Mouse (Mus musculus): Measurements from ENCODE around the gene Elf2. TPM values are rescaled to one million over a fixed set of nuclear protein-coding genes. Genes with fewer than 3 reads are reported as not detected.
A peak's percentile ranks its signal among the peaks of the same experiment; 100 is the strongest.

Elf2 gene
- polyA plus RNA-seq, 1 experiment: 18.2 TPM

GRCm38 (mm10) chr3:51371826-51372225 is 31.4 kb upstream of the Elf2 start:
- Histone ChIP-seq H3K36me3 (ENCODE audit: control insufficient read depth, insufficient read depth) (no peaks in the 10 kb centered on the region), H3K4me2 (ENCODE audit: low read depth) (no peak overlapping the region), H3K27me3 (ENCODE audit: control insufficient read depth, insufficient read depth, insufficient read length) (no peaks in the 10 kb centered on the region), H3K79me2 (ENCODE audit: control insufficient read depth, insufficient read depth) (no peaks in the 10 kb centered on the region), H3ac (ENCODE audit: control insufficient read depth, insufficient read length) (no peak overlapping the region), H3K4me3 (no peak overlapping the region)
- TF ChIP-seq POLR2A (IDR thresholded peaks at IDR 0.05; ENCODE audit: insufficient read length, low read depth) (no peak), MAX (IDR thresholded peaks at IDR 0.05; ENCODE audit: low read depth) (no peak), E2F4 (IDR thresholded peaks at IDR 0.05; ENCODE audit: insufficient read depth) (no peak), TCF3 (IDR thresholded peaks at IDR 0.05; ENCODE audit: insufficient read length, low read depth) (no peak), MYOG (IDR thresholded peaks at IDR 0.05; ENCODE audit: control insufficient read depth in 1 of 3, insufficient read depth in 1 of 3, insufficient read length in 2 of 3, low read depth in 2 of 3) (no peak), CEBPB (IDR thresholded peaks at IDR 0.05; ENCODE audit: insufficient read depth, poor library complexity, severe bottlenecking) (no peak), USF1 (IDR thresholded peaks at IDR 0.05; ENCODE audit: low read depth) (no peak), SRF (IDR thresholded peaks at IDR 0.05; ENCODE audit: control insufficient read depth, insufficient read length, low read depth) (no peak), MYOD1 (IDR thresholded peaks at IDR 0.05; ENCODE audit: control insufficient read depth in 1 of 3, insufficient read length in 2 of 3, low read depth in 2 of 3) (no peak), POLR2AphosphoS2 (IDR thresholded peaks at IDR 0.05; ENCODE audit: insufficient read length, low read depth) (no peak), TCF12 (IDR thresholded peaks at IDR 0.05; ENCODE audit: insufficient read depth, poor library complexity, severe bottlenecking) (no peak), REST (IDR thresholded peaks at IDR 0.05; ENCODE audit: insufficient read depth, insufficient read length) (no peak)

GRCm38 (mm10) chr3:51368011-51368410 is 27.5 kb upstream of the Elf2 start:
- H3K27me3 ChIP-seq (ENCODE audit: control insufficient read depth, insufficient read depth, insufficient read length): no peaks in the 10 kb centered on the region
- no peak overlapping the region for H3K4me3 ChIP-seq
- no peaks in the 10 kb centered on the region for H3K36me3 ChIP-seq (ENCODE audit: control insufficient read depth, insufficient read depth)
- no peaks in the 10 kb centered on the region for H3K79me2 ChIP-seq (ENCODE audit: control insufficient read depth, insufficient read depth)
- TF ChIP-seq REST (IDR thresholded peaks at IDR 0.05; ENCODE audit: insufficient read depth, insufficient read length) (no peak), TCF3 (IDR thresholded peaks at IDR 0.05; ENCODE audit: insufficient read length, low read depth) (no peak), TCF12 (IDR thresholded peaks at IDR 0.05; ENCODE audit: insufficient read depth, poor library complexity, severe bottlenecking) (no peak), MYOD1 (IDR thresholded peaks at IDR 0.05; ENCODE audit: control insufficient read depth in 1 of 3, insufficient read length in 2 of 3, low read depth in 2 of 3) (no peak), MAX (IDR thresholded peaks at IDR 0.05; ENCODE audit: low read depth) (no peak), USF1 (IDR thresholded peaks at IDR 0.05; ENCODE audit: low read depth) (no peak), SRF (IDR thresholded peaks at IDR 0.05; ENCODE audit: control insufficient read depth, insufficient read length, low read depth) (no peak), POLR2AphosphoS2 (IDR thresholded peaks at IDR 0.05; ENCODE audit: insufficient read length, low read depth) (no peak), MYOG (IDR thresholded peaks at IDR 0.05; ENCODE audit: control insufficient read depth in 1 of 3, insufficient read depth in 1 of 3, insufficient read length in 2 of 3, low read depth in 2 of 3) (no peak), CEBPB (IDR thresholded peaks at IDR 0.05; ENCODE audit: insufficient read depth, poor library complexity, severe bottlenecking) (no peak)
- no peak overlapping the region for H3K4me2 ChIP-seq (ENCODE audit: low read depth)
- no peak overlapping the region for H3ac ChIP-seq (ENCODE audit: control insufficient read depth, insufficient read length)

GRCm38 (mm10) chr3:51366926-51367325 is 26.5 kb upstream of the Elf2 start:
- no peak overlapping the region for H3K4me3 ChIP-seq
- H3K4me2 ChIP-seq (ENCODE audit: low read depth): no peak overlapping the region
- no peak for TF ChIP-seq CEBPB (IDR thresholded peaks at IDR 0.05; ENCODE audit: insufficient read depth, poor library complexity, severe bottlenecking)
- H3ac ChIP-seq (ENCODE audit: control insufficient read depth, insufficient read length): no peak overlapping the region
- no peaks in the 10 kb centered on the region for H3K27me3 ChIP-seq (ENCODE audit: control insufficient read depth, insufficient read depth, insufficient read length)
- H3K36me3 ChIP-seq (ENCODE audit: control insufficient read depth, insufficient read depth): no peaks in the 10 kb centered on the region
- H3K79me2 ChIP-seq (ENCODE audit: control insufficient read depth, insufficient read depth): no peaks in the 10 kb centered on the region

- Histone ChIP-seq H3ac (ENCODE audit: control insufficient read depth, insufficient read length) (no peak overlapping the region), H3K27me3 (ENCODE audit: control insufficient read depth, insufficient read depth, insufficient read length) (no peaks in the 10 kb centered on the region)
- TF ChIP-seq REST (IDR thresholded peaks at IDR 0.05; ENCODE audit: insufficient read depth, insufficient read length): no peak
- TF ChIP-seq CEBPB (IDR thresholded peaks at IDR 0.05; ENCODE audit: insufficient read depth, poor library complexity, severe bottlenecking): no peak
- TF ChIP-seq POLR2A (IDR thresholded peaks at IDR 0.05; ENCODE audit: insufficient read length, low read depth): no peak
- no peak for TF ChIP-seq MAX (IDR thresholded peaks at IDR 0.05; ENCODE audit: low read depth)
- TF ChIP-seq E2F4 (IDR thresholded peaks at IDR 0.05; ENCODE audit: insufficient read depth): no peak
- TF ChIP-seq POLR2AphosphoS2 (IDR thresholded peaks at IDR 0.05; ENCODE audit: insufficient read length, low read depth): no peak
- no peak for TF ChIP-seq TCF3 (IDR thresholded peaks at IDR 0.05; ENCODE audit: insufficient read length, low read depth)
- TF ChIP-seq SRF (IDR thresholded peaks at IDR 0.05; ENCODE audit: control insufficient read depth, insufficient read length, low read depth): no peak
- no peak for TF ChIP-seq MYOD1 (IDR thresholded peaks at IDR 0.05; ENCODE audit: control insufficient read depth in 1 of 3, insufficient read length in 2 of 3, low read depth in 2 of 3)
- TF ChIP-seq MYOG (IDR thresholded peaks at IDR 0.05; ENCODE audit: control insufficient read depth in 1 of 3, insufficient read depth in 1 of 3, insufficient read length in 2 of 3, low read depth in 2 of 3): no peak
- no peak for TF ChIP-seq USF1 (IDR thresholded peaks at IDR 0.05; ENCODE audit: low read depth)
- TF ChIP-seq TCF12 (IDR thresholded peaks at IDR 0.05; ENCODE audit: insufficient read depth, poor library complexity, severe bottlenecking): no peak
These were observed 25.0 kb upstream of the Elf2 start for GRCm38 (mm10) chr3:51365517-51365882.

GRCm38 (mm10) chr3:51364703-51365516 is 24.4 kb upstream of the Elf2 start:
- Histone ChIP-seq H3K27me3 (ENCODE audit: control insufficient read depth, insufficient read depth, insufficient read length) (no peaks in the 10 kb centered on the region), H3K79me2 (ENCODE audit: control insufficient read depth, insufficient read depth) (no peaks in the 10 kb centered on the region), H3K4me2 (ENCODE audit: low read depth) (peak overlapping the region; percentile 91), H3K4me3 (peak overlapping the region; percentile 13), H3K36me3 (ENCODE audit: control insufficient read depth, insufficient read depth) (no peaks in the 10 kb centered on the region), H3ac (ENCODE audit: control insufficient read depth, insufficient read length) (no peak overlapping the region)
- TF ChIP-seq USF1 (IDR thresholded peaks at IDR 0.05; ENCODE audit: low read depth) (peak; percentile 20), POLR2AphosphoS2 (IDR thresholded peaks at IDR 0.05; ENCODE audit: insufficient read length, low read depth) (no peak)

More at GRCm38 (mm10) chr3:51365517-51365882, 25.0 kb upstream of the Elf2 start:
- H3K36me3 ChIP-seq (ENCODE audit: control insufficient read depth, insufficient read depth): no peaks in the 10 kb centered on the region
- H3K79me2 ChIP-seq (ENCODE audit: control insufficient read depth, insufficient read depth): no peaks in the 10 kb centered on the region
- peak overlapping the region; percentile 91 for H3K4me2 ChIP-seq (ENCODE audit: low read depth)
- H3K4me3 ChIP-seq: peak overlapping the region; percentile 13
